Mouse (Mus musculus): Measurements from ENCODE around the gene Auts2.

The Auts2 gene

GRCm38 (mm10) chr5:132450071-132450470 is 93.1 kb downstream of the Auts2 start:
- DNase-seq (ENCODE audit: low read depth, low spot score): no peak

- DNase-seq (ENCODE audit: low read depth, low spot score): no peak
Observed at GRCm38 (mm10) chr5:132448401-132449066, 94.6 kb downstream of the Auts2 start.

- no peak for DNase-seq (ENCODE audit: low read depth, low spot score)
Observed at GRCm38 (mm10) chr5:132445213-132445954, 97.8 kb downstream of the Auts2 start.

GRCm38 (mm10) chr5:132442948-132443347 is 100.2 kb downstream of the Auts2 start:
- DNase-seq (ENCODE audit: low read depth, low spot score): no peak

- DNase-seq (ENCODE audit: low read depth, low spot score): no peak
Observed at GRCm38 (mm10) chr5:132438414-132438813, 104.7 kb downstream of the Auts2 start.

- DNase-seq (ENCODE audit: low read depth, low spot score): no peak
Observed at GRCm38 (mm10) chr5:132437994-132438393, 105.2 kb downstream of the Auts2 start.

- no peak for DNase-seq (ENCODE audit: low read depth, low spot score)
Observed at GRCm38 (mm10) chr5:132437478-132437877, 105.7 kb downstream of the Auts2 start.

GRCm38 (mm10) chr5:132436901-132437300 is 106.2 kb downstream of the Auts2 start:
- no peak for DNase-seq (ENCODE audit: low read depth, low spot score)

GRCm38 (mm10) chr5:132436473-132436872 is 106.7 kb downstream of the Auts2 start:
- DNase-seq (ENCODE audit: low read depth, low spot score): no peak

GRCm38 (mm10) chr5:132435401-132435800 is 107.7 kb downstream of the Auts2 start:
- no peak for DNase-seq (ENCODE audit: low read depth, low spot score)

- no peak for DNase-seq (ENCODE audit: low read depth, low spot score)
Observed at GRCm38 (mm10) chr5:132433377-132434115, 109.6 kb downstream of the Auts2 start.

GRCm38 (mm10) chr5:132429363-132429762 is 113.8 kb downstream of the Auts2 start:
- DNase-seq (ENCODE audit: low read depth, low spot score): no peak

- DNase-seq (ENCODE audit: low read depth, low spot score): no peak
Observed at GRCm38 (mm10) chr5:132426342-132426741, 116.8 kb downstream of the Auts2 start.

GRCm38 (mm10) chr5:132425792-132426309 is 117.3 kb downstream of the Auts2 start:
- DNase-seq (ENCODE audit: low read depth, low spot score): peak; percentile 17

- DNase-seq (ENCODE audit: low read depth, low spot score): no peak
Observed at GRCm38 (mm10) chr5:132410338-132410852, 132.7 kb downstream of the Auts2 start.

- DNase-seq (ENCODE audit: low read depth, low spot score): no peak
Observed at GRCm38 (mm10) chr5:132408892-132409575, 134.1 kb downstream of the Auts2 start.

GRCm38 (mm10) chr5:132400556-132400955 is 142.6 kb downstream of the Auts2 start:
- DNase-seq (ENCODE audit: low read depth, low spot score): no peak

- peak; percentile 85 for DNase-seq (ENCODE audit: low read depth, low spot score)
Observed at GRCm38 (mm10) chr5:132399486-132399885, 143.7 kb downstream of the Auts2 start.

- DNase-seq (ENCODE audit: low read depth, low spot score): no peak
Observed at GRCm38 (mm10) chr5:132395922-132396321, 147.2 kb downstream of the Auts2 start.

GRCm38 (mm10) chr5:132394800-132395575 is 148.2 kb downstream of the Auts2 start:
- no peak for DNase-seq (ENCODE audit: low read depth, low spot score)
